Mouse (Mus musculus): ENCODE measurements around the gene Rbm17.

DNA sequence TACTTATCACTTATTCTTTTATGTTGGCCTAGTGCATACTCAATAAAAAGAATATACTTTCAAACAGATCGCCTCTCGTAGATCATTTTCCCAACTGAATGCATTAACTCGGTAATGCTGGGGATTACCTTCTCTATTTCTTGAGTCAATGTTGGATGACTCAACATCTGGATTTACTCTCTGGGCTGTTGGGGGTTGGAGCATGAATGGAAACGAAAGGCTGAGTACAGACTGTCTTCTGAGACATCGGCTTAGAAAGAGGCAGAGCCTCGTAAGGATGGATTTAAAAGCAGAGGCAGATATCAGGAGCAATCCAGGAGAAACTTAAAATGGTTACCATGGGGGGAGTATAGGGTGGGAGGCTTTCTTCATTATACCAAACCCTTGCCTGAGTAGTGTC, 25.8 kb downstream of the Rbm17 start:
- TF ChIP-seq CTCF (conservative IDR thresholded peaks at IDR 0.05; ENCODE audit: low read length) (no peak), NANOG (IDR thresholded peaks at IDR 0.05; ENCODE audit: borderline replicate concordance, low read length) (no peak), POU5F1 (IDR thresholded peaks at IDR 0.05; ENCODE audit: borderline replicate concordance, low read length) (no peak)

Data from E14TG2a.4 (cell line).